Mouse (Mus musculus) ZHBTc4 (cell line): Measurements from ENCODE around the gene Nmt1.

Source experiments
- DNase-seq: peaks from one replicate; pipeline ENCODE4 v3.0.0-alpha.2; 2011; ENCODE audit warnings: low read depth, low spot score

Gene Nmt1

DNA sequence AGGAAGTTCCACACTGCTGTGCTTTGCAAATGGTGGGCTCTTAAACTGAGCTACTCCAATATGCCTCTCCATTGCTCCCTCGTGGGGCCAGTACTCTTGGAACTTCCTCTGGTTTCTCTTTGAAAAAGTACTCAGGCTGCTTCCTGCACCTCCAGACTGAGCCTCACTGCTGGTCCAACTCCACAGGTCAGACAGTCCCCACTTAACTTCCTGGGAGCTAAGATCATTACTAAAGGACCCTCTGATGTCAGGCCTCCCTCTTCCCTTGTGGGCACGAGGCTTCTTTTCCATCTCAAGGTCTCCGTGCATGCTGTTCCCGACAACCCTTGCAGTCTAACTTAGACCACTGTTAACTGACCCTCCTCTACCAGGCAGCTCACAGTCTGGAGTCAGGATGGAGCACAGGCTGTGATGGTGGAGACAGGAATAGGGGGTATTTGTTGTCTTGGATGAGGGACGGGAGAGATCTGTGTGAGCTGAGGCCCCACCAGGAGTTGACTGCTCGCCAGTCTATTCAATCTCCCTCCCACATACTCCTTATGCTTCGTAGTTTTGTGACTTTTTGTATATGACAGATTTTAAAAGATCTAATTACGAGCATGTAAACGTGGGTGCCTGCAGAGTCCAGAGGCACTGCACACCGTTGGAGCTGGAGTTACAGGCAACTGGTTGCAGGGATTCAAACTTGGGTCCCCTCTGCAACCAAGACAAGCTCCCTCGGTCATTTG, 22.6 kb upstream of the Nmt1 start:
- no peak for DNase-seq

DNA sequence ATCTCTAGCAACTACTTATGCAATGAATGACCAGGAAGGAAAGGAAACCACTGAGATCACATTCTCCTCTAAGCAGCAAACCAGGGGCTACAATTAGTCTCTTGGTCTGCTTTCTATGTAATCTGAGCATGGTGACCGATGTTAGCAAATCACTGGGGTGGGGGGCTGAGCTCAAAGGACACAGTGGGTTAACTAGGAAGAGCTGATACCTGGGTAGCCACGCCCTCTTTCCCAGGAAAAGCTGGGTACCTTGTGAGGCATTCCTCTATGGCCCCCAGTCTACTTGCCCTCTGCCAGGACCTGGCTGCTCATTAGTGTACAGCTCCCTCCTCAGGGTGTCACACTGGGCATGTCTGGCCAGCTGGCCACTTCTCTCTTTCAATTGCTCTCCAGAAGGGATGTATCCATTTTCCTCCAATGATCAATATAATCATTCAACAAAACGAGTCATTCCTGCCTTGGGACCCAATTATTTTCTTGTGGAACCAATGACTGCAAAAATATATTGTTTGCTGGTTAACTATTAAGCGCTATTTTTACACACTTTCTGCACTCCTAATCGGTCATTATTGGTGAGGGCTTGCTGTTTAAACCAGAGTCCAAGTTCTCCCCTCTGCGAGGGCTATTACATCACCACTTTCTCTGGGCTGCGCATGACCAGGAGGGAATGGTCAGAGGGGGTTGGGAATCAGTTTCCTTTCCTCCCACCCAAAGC, 21.5 kb upstream of the Nmt1 start:
- no peak for DNase-seq

- no peak for DNase-seq
These were observed 21.0 kb upstream of the Nmt1 start for GRCm38 (mm10) chr11:103007001-103007340.

- DNase-seq = no peak
These were observed 19.4 kb upstream of the Nmt1 start for GRCm38 (mm10) chr11:103008558-103008957.

GRCm38 (mm10) chr11:103009208-103009607, 18.8 kb upstream of the Nmt1 start:
- peak; percentile 91 for DNase-seq

DNA sequence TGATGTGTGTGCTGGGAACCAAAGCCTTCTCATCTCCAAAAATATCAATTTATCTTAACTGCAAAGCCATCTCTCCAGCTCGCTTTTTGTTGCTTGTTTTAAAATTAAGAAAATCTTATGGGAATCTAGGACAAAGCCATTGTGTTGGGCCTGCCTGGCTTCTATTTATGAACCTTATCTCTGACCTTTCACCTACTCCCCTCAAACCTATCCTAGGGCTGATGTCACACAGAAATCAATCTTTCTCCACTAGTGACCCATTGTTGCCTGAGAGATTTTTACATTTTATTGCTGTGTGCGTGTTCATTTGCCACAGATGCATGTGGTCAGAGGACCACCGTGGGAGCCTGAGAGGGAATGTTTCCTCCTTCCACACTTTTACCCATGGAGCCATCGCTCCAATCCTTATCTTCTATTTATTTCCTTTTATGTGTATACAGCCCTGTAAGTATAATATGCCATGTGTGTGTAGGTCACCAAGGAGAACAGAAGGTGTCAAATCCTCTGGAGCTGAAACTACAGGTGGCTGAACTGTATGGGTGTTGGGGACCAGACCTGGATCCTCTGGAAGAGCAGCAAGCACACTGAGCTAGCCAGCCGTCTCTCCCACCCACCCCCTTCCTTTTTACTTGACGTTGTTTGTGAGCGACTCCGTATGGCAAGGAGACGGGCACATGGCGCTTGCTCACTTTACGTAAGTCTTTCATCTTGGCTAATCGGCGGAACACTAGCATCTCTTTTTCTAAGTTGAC, 17.4 kb upstream of the Nmt1 start:
- no peak for DNase-seq

GRCm38 (mm10) chr11:103011206-103011497, 16.8 kb upstream of the Nmt1 start:
- no peak for DNase-seq

DNA sequence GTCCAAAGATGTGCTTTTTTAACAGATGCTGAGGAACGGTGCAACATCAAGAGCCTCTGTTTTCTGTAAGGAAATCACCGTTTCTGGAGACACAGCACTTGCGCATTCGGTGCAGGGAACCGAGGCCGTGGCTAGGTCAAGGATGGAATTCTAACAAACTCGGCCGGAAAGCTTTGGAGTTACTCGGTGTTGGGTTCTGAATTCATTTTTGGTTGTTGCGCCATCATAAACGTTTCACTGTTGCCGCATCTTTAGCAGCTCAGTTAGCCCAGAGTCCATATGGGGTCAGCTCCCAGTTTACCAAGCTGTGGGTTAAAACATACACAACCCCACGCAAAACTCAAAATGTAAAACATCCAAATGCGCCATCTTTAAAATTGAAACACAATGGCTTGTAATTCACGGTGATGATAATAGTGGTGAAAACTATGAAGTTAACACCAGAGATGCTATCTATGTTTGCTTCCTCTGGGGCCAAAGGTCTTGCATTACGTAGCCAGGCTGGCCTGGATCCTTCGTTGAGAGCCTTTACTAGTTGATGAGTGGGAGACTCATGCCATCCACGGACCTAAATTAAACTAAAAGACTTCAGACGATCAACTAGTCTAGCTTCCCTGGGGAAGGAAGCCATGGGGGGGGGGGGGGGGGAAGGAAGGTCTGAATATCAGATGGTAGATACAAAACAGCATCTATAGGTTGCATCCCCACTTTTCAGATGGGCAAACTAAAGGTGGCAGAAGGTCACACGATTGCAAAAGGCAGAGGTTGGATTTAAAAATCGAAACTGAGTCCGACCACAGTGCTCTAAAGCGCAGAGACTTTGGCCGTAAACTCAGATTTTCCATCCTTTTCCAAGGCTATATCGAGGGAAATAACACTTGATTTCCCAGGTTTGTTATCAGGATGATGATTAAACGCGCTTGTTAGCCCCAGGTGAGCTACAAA, 11.8 kb upstream of the Nmt1 start:
- no peak for DNase-seq

DNA sequence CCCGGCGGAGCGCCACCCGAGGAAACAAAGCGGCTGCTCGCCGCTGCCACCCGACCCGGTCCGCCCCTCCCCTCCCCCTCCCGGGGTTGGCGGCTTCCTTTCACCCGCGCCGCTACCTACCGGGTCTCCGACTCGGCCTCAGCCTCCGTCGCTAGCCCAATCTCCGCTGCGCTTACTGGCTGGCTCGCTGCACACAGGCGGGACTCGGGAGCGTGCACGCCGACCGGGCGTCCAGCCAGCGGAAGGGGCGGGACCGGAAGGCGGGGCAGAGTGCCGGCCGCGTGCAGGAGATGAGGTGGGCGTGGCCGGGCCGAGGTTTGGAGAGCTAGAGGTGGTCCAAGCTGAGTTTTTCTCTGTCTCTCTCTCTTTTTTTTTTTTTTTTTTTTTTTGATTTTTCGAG, 11.1 kb upstream of the Nmt1 start:
- peak; percentile 97 for DNase-seq

- no peak for DNase-seq
These were observed 10.3 kb upstream of the Nmt1 start for GRCm38 (mm10) chr11:103017661-103018060.

DNA sequence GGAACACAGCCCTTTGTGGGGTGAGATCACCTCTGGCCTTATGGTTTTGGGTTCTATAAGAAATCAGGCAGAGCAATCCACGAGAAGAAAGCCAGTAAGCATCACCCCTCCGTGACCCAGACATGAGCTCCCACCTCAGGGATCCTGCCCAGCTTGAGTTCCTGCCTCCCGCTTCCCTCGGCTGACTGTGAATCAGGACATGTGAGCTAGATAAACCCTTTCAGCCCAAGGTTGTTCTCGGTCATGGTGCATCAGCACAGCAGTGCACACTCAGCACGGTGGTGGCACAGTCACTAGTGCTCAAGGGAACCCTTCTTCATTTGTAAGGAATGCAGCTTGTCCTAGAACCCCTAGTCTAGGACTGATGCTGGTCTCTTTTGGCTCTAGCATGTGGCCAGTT, 9.1 kb upstream of the Nmt1 start:
- DNase-seq = no peak

DNA sequence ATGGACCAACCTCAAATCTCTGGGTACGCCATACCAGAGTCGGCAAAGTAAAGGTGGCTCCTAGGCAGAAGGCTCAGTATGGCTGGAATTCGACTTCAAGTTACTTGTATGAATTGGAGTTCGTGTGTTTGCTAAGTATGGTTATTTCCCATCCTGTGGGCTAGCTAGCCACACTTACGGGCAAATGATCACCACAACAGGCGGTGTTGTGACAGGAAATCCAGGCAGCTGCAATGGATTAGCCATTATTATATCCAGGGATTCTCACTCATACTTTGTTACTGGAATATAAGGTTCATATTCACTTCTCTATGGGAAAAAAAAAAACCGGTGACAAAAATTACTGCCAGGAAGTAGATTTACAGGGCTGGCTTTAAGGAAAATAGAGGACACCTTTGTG, 8.7 kb upstream of the Nmt1 start:
- no peak for DNase-seq

DNA sequence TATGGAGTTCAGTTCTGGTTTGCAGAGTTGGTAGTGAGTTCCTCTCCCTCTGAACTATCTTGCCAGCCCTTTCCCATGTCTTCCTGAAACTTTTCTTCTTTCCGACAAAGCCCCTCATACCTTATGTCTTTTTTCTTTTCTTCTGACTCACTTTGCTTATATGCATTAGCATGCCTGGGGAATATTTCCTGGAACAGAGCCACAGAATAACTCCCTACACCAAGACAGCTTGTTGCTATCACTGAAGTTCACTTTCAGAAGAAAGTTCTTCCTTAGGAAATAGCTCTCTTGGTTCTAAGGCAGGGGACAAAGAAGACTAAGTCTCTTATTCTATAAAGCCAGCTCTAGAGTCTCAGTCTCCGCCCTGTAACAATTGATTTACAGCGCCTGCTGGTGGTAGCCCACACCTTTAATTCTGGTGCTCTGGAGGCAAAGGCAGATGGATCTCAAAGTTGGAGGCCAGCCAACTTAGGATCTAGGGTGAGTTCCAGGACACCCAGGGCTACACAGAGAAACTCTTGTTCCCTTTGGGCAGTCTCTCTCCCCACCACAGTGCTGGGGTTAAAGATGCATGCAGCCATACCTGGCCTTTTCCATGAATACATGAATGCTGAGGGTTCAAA, 7.2 kb upstream of the Nmt1 start:
- no peak for DNase-seq

DNA sequence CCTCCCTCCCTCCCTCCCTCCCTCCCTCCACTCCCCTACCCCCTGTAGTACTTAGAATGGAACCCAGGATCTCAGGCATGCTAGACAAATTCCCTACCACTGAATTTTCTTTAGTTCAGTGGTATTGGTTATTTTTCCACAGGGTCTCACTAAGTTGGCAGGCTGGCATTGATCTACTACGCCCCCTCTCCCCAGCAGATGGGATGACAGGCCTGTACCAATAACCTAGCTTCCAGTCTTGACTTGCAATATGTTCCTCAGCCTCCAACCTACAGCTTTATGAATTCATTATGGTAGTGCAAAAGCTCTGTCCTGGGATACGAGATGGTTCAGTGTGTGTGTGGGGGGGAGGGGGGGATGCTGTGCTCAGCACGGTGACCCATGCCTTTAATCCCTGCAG, 4.0 kb upstream of the Nmt1 start:
- DNase-seq = no peak

- DNase-seq = no peak
These were observed 1.1 kb upstream of the Nmt1 start for GRCm38 (mm10) chr11:103026901-103027300.

DNA sequence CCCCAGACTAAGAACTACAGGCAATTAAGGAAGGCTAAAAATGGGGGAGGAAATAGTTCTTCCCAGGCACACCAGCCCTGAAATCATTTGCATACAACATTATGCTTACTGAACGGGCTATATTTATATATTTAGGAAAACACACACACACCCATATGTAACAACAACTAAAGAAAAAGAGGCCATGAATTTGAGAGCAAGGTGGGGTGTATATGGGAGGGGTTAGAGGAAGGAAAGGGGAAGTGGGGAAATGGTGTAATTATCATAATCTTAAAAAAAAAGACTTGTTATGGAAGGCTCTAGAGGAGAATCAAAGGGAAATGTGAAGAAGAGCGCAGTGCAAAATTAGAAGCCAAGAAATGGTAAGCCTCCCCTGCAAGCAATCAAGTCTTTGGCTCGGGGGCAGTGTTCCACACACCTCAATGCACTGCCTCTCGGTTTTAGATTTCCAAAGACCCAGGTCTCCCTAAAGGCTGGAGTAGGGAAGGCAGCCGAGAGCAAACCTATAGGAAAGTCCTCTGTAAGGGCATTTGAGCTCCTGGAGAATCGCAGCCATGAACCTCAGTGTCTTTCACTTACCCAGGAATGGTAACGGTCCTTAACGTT, 317 bp upstream of the Nmt1 start:
- no peak for DNase-seq

- no peak for DNase-seq
These were observed 5.0 kb downstream of the Nmt1 start for GRCm38 (mm10) chr11:103033030-103033429.

GRCm38 (mm10) chr11:103035007-103035406, 7.0 kb downstream of the Nmt1 start:
- no peak for DNase-seq

GRCm38 (mm10) chr11:103036881-103037465, 9.0 kb downstream of the Nmt1 start:
- DNase-seq = no peak

DNA sequence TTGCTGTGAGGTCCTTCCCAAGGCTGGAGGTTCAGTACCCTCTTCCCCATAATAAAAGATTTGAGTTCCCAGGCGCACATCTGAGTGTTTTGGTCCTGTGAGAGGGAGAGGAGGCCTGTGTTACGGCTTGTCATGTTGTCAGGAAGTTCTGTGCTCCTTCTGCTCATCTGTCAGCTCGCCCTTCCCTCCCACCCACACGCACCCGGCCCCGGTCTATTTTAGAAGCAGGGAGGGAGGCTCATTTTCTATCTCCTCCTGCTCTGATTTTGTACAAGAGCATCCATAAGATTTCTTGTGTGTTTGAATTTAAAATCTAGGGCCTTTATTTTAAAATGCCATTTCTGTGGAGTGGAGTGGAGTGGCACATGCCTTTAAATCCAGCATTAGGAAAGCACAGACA, 10.0 kb downstream of the Nmt1 start:
- no peak for DNase-seq

- DNase-seq = peak; percentile 89
These were observed 14.8 kb downstream of the Nmt1 start for GRCm38 (mm10) chr11:103042828-103043227.
